Mouse (Mus musculus) liver, embryonic 14.5 days (tissue): Measurements from ENCODE around the gene Tpd52l1. TPM values are rescaled to one million over a fixed set of nuclear protein-coding genes. Genes with fewer than 3 reads are reported as not detected.

Experiments used
- ATAC-seq: fragments of 200-750 bp; cut with Nextera tagmentation; 2 replicates; pipeline ENCODE4 v1.8.0; 2017; ENCODE audit warnings: moderate number of reproducible peaks, mild to moderate bottlenecking, moderate library complexity; ENCODE audit not compliant: insufficient read depth
- DNase-seq, 3 experiments: peaks; one replicate each; pipeline ENCODE4 v3.0.0-alpha.2; 2012 to 2013; ENCODE audit warnings: low read depth in 3 of 3, low spot score in 3 of 3
- H3K27ac ChIP-seq: fragments of 300-500 bp; sonication (generic); 2 replicates; pipeline ENCODE4 v1.5.1; 2014; ENCODE audit warnings: moderate library complexity, mild to moderate bottlenecking, control low read depth, inconsistent platforms
- H3K27me3 ChIP-seq: fragments of 300-500 bp; sonication (generic); 2 replicates; pipeline ENCODE4 v1.6.1; 2014; ENCODE audit warnings: mild to moderate bottlenecking, low read length, moderate library complexity; ENCODE audit not compliant: control insufficient read depth, insufficient read depth
- H3K36me3 ChIP-seq: fragments of 300-500 bp; sonication (generic); replicated peaks from 2 replicates; pipeline ENCODE4 v1.6.1; 2014; ENCODE audit warnings: low read depth; ENCODE audit not compliant: control insufficient read depth, insufficient read depth
- H3K4me1 ChIP-seq, 2 experiments: fragments of 200-500 bp in 1 of 2; fragments of 300-500 bp in 1 of 2; sonication (generic) in 1 of 2; replicated peaks; 2 replicates each; pipeline ENCODE4 v1.6.1; 2012 to 2014; ENCODE audit warnings: antibody characterized with exemption in 1 of 2, inconsistent platforms in 1 of 2, low read length in 1 of 2; ENCODE audit not compliant: control insufficient read depth in 2 of 2, insufficient read depth in 2 of 2
- H3K4me2 ChIP-seq: fragments of 300-500 bp; sonication (generic); 2 replicates; pipeline ENCODE4 v1.6.1; 2014; ENCODE audit warnings: low read depth, mild to moderate bottlenecking, control low read depth, moderate library complexity
- H3K4me3 ChIP-seq, 2 experiments: fragments of 200-500 bp in 1 of 2; fragments of 300-500 bp in 1 of 2; sonication (generic) in 1 of 2; 2 replicates each; pipeline ENCODE4 v1.5.1; 2012 to 2014; ENCODE audit warnings: low read depth in 2 of 2, low read length in 2 of 2, mild to moderate bottlenecking in 2 of 2, control low read depth in 1 of 2, inconsistent platforms in 1 of 2, moderate library complexity in 1 of 2; ENCODE audit not compliant: insufficient read depth in 1 of 2
- H3K9ac ChIP-seq: fragments of 300-500 bp; sonication (generic); replicated peaks from 2 replicates; pipeline ENCODE4 v1.6.1; 2014; ENCODE audit warnings: mild to moderate bottlenecking, control low read depth, moderate library complexity
- H3K9me3 ChIP-seq: fragments of 300-500 bp; sonication (generic); 2 replicates; pipeline ENCODE4 v1.6.1; 2016; ENCODE audit warnings: low read length, mixed read lengths; ENCODE audit not compliant: control insufficient read depth
- CTCF ChIP-seq: IDR thresholded peaks from 2 replicates; pipeline ENCODE4 v1.5.1; 2016; ENCODE audit warnings: antibody characterized with exemption, low read depth, control low read depth
- EP300 ChIP-seq: IDR thresholded peaks from 2 replicates; pipeline ENCODE4 v1.6.1; 2016; ENCODE audit warnings: antibody characterized with exemption, low read depth
- whole genome bisulfite sequencing: fragments of 180-500 bp; shearing (Covaris S2); extraction: QIAGEN DNeasy Blood & Tissue Kit; methylation state at CpG from one replicate; pipeline ENCODE4 v1.1.7; 2014; ENCODE audit not compliant: insufficient replicate concordance; 5-methylcytosine and 5-hydroxymethylcytosine counted together
- polyA plus RNA-seq, 2 experiments: library from polyadenylated mRNA; depleted of rRNA in 1 of 2; stranded (reverse) in 1 of 2; unstranded in 1 of 2; fragments of >200 nt; fragmentation: Nextera tagmentation in 1 of 2; extraction: Ambion mirVana in 1 of 2; gene quantifications; 2 replicates each; pipeline versions ENCODE4 v1.2.1 to v1.2.3; 2012 to 2014

Gene Tpd52l1
- polyA plus RNA-seq, 2 experiments, result 0.38 to 0.52 TPM

DNA sequence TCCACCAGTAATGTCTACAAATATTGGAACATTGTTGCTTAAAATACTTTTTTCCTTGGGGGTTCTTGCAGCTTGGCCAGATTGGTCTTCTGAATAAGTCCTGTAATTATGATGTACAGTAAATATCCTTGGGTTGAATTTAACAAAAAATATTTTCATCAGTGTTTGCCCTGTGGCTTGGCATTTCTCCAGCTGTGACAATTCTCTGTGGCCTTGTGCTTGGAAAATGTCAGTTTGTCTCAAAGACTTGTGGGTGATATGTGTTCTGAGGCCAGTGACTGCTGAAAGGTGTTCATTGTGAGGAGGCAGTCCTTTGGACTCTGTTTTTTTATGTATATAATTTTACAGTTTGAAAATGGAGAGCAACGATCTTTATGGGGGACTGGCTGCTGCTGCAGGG, 116.3 kb downstream of the Tpd52l1 start:
- no peak overlapping the region for H3K27ac ChIP-seq
- H3K4me1 ChIP-seq, result peaks cover 0 to 6% of the 10 kb centered on the region in 2 experiments; a peak in 2 of 4 replicates
- no peak for DNase-seq
- H3K36me3 ChIP-seq, result no peaks in the 10 kb centered on the region
- no peaks in the 10 kb centered on the region for H3K9me3 ChIP-seq
- 57% methylated on average over 1 of the region's 1 CpGs for WGBS
- no peak overlapping the region for H3K4me2 ChIP-seq
- no peak overlapping the region for H3K4me3 ChIP-seq
- H3K9ac ChIP-seq, result no peak overlapping the region
- no peak for ATAC-seq
- no peaks in the 10 kb centered on the region for H3K27me3 ChIP-seq
- no peak for TF ChIP-seq EP300
- TF ChIP-seq CTCF, result no peak

DNA sequence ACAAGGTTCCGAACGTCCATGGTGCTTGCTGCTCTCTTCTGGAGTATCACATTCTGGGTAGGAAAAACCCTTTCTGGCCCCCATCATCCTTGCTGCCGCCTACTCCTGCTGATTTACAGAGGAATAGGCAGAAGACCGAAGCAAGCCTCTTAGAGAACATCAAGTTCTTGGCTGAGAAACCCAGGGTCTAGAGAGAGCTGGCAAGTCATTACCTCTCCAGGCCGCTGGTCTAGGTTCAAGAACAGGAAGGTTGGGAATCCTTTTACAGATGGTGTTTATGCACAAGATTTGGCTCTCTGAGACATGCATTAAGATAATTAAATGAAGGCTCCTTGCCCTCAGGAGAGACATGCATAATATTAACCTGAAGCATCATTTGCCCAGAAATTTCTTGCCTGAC, 127.3 kb downstream of the Tpd52l1 start:
- H3K9ac ChIP-seq, result no peak overlapping the region
- H3K9me3 ChIP-seq, result no peaks in the 10 kb centered on the region

DNA sequence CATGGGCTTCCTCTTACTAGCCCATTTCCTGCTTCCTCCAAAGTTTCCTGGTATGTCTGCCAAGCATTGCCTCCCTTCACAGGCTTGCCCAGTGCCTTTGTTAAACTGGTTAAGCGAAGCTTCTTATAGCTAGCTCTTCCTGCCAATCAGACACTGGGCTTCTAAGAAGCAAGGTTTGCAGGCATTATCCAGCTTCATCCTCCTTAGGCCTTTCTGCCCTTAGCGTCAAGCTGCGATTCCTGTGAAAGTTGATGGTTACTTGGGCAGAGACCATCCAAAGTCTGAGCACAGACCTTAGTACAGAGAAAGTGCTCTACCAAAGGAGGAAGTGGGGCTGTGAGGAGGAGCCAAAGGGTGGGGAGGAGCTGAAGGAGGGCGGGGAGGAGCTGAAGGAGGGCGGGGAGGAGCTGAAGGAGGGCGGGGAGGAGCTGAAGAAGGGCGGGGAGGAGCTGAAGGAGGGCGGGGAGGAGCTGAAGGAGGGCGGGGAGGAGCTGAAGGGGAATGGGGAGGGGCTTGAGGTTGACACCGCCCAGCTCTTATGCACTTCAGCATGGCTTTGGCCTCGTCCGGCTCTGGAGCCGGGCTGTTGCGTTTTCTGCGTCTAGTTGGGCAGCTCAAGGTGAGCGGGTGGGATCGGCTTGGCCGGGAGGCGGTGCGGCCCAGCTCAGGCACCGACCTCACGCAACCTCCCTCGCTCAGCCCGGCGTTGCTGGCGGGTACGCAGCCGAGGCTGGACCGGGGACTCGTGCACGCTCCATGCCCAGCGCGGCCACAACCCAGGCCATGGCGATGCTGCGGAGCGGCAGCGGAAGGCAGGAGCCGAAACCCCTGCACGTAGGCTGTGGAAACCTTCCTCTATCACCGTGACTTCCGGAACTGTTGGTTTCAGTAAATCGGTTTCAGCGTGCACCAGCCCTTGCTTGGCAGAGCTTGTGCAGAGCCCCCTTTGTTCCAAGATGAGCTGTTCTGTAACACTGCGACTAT, 132.6 kb downstream of the Tpd52l1 start, which contains the start of gene Hddc2:
TSS of gene Hddc2 (plus strand) at position 519 of the 984 bp plus-strand sequence.
- peak within 1 kb of the TSS; percentile 58 to 63 for H3K4me3 ChIP-seq
- peaks cover 3 to 7% of the 10 kb centered on the region in 2 experiments; a peak in 3 of 4 replicates for H3K4me1 ChIP-seq
- ATAC-seq, result peak; percentile 94
- no peaks in the 10 kb centered on the region for H3K9me3 ChIP-seq
- no peaks in the 10 kb centered on the region for H3K27me3 ChIP-seq
- H3K9ac ChIP-seq, result peak within 1 kb of the TSS; percentile 51
- no peak within 1 kb of the TSS for H3K27ac ChIP-seq
- H3K36me3 ChIP-seq, result no peaks in the 10 kb centered on the region
- H3K4me2 ChIP-seq, result peak within 1 kb of the TSS; percentile 77
- TF ChIP-seq EP300, result no peak
- TF ChIP-seq CTCF, result no peak
- peak; percentile 64 to 69 (median 64) for DNase-seq
- 2% methylated on average over 44 of the region's 44 CpGs for WGBS

More for the DNA sequence above, 127.3 kb downstream of the Tpd52l1 start:
- DNase-seq (no peak), ATAC-seq (no peak)
- H3K36me3 ChIP-seq, result no peaks in the 10 kb centered on the region
- peaks cover 3% of the 10 kb centered on the region in 2 experiments; a peak in 3 of 4 replicates for H3K4me1 ChIP-seq
- H3K4me2 ChIP-seq, result no peak overlapping the region
- H3K4me3 ChIP-seq, result no peak overlapping the region
- 73% methylated on average over 5 of the region's 5 CpGs for WGBS
- H3K27ac ChIP-seq, result no peak overlapping the region
- TF ChIP-seq EP300, result no peak
- no peak for TF ChIP-seq CTCF
- no peaks in the 10 kb centered on the region for H3K27me3 ChIP-seq

DNA sequence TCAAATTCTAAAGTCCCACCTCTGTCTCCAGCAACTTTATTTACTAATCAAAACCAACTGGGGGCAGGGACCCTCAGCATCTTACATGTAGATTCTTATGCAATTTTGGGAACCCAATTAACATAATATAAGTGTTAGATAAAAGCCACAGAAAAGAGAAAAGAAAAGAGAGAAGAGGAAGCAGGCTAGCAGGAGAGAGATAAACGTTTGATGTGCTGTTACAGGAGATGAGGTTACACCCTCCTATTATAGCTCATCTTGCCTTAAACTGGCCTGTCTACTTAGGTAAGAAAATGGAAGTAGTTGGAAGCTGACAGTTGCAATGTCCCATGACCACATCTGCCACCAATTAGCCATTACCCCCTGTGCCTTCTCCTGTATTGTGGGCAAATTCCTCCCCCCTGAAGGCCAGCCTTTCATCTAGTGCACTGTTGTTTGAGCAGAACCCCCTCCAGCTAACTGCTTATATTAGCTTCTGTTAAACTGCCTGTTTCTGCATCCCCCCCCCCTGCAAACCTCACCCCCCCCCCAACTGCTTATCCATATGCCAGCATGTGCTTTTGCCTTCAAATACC, 138.6 kb downstream of the Tpd52l1 start:
- H3K9ac ChIP-seq, result no peak overlapping the region
- ATAC-seq, result no peak
- H3K4me1 ChIP-seq, result no peaks in the 10 kb centered on the region
- no peaks in the 10 kb centered on the region for H3K36me3 ChIP-seq
- no peak for TF ChIP-seq CTCF
- TF ChIP-seq EP300, result no peak
- no peaks in the 10 kb centered on the region for H3K9me3 ChIP-seq
- DNase-seq, result no peak
- H3K27ac ChIP-seq, result no peak overlapping the region
- H3K27me3 ChIP-seq, result no peaks in the 10 kb centered on the region
- H3K4me2 ChIP-seq, result no peak overlapping the region
- H3K4me3 ChIP-seq, result no peak overlapping the region
- WGBS, result 13% methylated on average over 1 of the region's 1 CpGs

DNA sequence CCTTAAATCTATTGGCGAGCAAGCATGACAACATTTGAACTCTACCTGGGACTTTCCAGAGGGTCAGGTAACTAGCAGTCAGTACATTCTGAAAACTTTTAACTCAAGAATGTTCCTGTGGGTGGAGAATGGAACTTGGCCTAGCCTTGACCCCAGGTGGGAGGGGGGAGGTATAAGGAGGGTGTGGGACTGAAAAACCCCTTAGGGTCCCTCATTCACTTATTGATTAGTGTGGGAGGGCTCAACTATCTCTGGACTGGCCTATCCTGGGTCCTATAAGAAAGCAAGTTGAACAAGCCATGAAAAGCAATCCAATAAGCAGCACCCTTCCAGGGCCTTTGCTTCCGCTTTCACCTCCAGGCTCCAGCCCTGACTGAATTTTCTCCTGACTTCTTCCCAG, 142.3 kb downstream of the Tpd52l1 start:
- no peak for TF ChIP-seq EP300
- TF ChIP-seq CTCF, result no peak

More for the DNA sequence above, 142.3 kb downstream of the Tpd52l1 start:
- no peaks in the 10 kb centered on the region for H3K9me3 ChIP-seq
- no peak overlapping the region for H3K9ac ChIP-seq
- H3K27me3 ChIP-seq, result no peaks in the 10 kb centered on the region
- WGBS, result 78% methylated on average over 2 of the region's 2 CpGs
- ATAC-seq, result no peak
- no peak overlapping the region for H3K27ac ChIP-seq
- H3K4me2 ChIP-seq, result no peak overlapping the region
- no peak for DNase-seq
- H3K4me1 ChIP-seq, result no peaks in the 10 kb centered on the region
- no peaks in the 10 kb centered on the region for H3K36me3 ChIP-seq
- H3K4me3 ChIP-seq, result no peak overlapping the region
